Mouse (Mus musculus): Measurements from ENCODE around the gene Mfsd4b2.

Mfsd4b2 gene

DNA sequence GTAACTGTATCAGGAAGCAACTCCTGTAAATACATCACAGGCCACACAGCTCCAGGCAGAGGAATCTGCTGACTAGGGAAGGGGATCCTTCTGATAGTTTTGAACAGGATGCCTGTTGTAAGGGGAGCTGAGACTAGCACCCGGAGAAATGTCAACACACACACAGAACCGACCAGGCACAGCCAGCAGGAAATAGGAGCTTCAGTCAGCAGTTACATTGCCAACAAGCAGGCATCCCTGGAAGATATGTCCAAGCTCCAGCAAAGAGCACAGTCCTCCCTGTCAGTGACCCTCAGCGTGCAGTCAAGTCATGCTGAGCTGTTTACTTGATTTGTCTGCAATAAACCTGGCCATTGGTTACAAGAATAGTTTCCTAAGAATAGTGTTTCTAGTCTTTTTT lies 38.1 kb downstream of the Mfsd4b2 start:
- no peak for DNase-seq
